Mouse (Mus musculus) hindbrain, embryonic 16.5 days (tissue): ENCODE results near the gene Wipf2. TPM values are rescaled to one million over a fixed set of nuclear protein-coding genes. Genes with fewer than 3 reads are reported as not detected.
A peak's percentile ranks its signal among the peaks of the same experiment; 100 is the strongest.

Experiments used
- ATAC-seq: fragments of 200-750 bp; cut with Nextera tagmentation; 2 replicates; pipeline ENCODE4 v1.8.0; 2017; ENCODE audit warnings: moderate TSS enrichment, moderate library complexity
- H3K27ac ChIP-seq: fragments of 300-500 bp; sonication (generic); 2 replicates; pipeline ENCODE4 v1.5.1; 2014; ENCODE audit warnings: low read depth, mild to moderate bottlenecking, control low read depth, low read length, moderate library complexity
- H3K27me3 ChIP-seq: fragments of 300-500 bp; sonication (generic); replicated peaks from 2 replicates; pipeline ENCODE4 v1.6.1; 2014; ENCODE audit warnings: low read length; ENCODE audit not compliant: control insufficient read depth, insufficient read depth
- H3K36me3 ChIP-seq: fragments of 300-500 bp; sonication (generic); 2 replicates; pipeline ENCODE4 v1.6.1; 2014; ENCODE audit warnings: mild to moderate bottlenecking, low read length, moderate library complexity, mixed read lengths; ENCODE audit not compliant: control insufficient read depth, insufficient read depth
- H3K4me1 ChIP-seq: fragments of 300-500 bp; sonication (generic); 2 replicates; pipeline ENCODE4 v1.6.1; 2014; ENCODE audit warnings: low read depth, low read length; ENCODE audit not compliant: control insufficient read depth, insufficient read depth
- H3K4me2 ChIP-seq: fragments of 300-500 bp; sonication (generic); 2 replicates; pipeline ENCODE4 v1.6.1; 2014; ENCODE audit warnings: mild to moderate bottlenecking, low read length, control low read depth, moderate library complexity
- H3K4me3 ChIP-seq: fragments of 300-500 bp; sonication (generic); 2 replicates; pipeline ENCODE4 v1.5.1; 2014; ENCODE audit warnings: mild to moderate bottlenecking, low read length, control low read depth, moderate library complexity
- H3K9ac ChIP-seq: fragments of 300-500 bp; sonication (generic); 2 replicates; pipeline ENCODE4 v1.6.1; 2014; ENCODE audit warnings: low read depth, mild to moderate bottlenecking, control low read depth, low read length, moderate library complexity
- H3K9me3 ChIP-seq: fragments of 300-500 bp; sonication (generic); 2 replicates; pipeline ENCODE4 v1.6.1; 2014; ENCODE audit warnings: mild to moderate bottlenecking, low read length, moderate library complexity; ENCODE audit not compliant: control insufficient read depth
- WGBS: fragments of 180-500 bp; shearing (Covaris S2); extraction: QIAGEN DNeasy Blood & Tissue Kit; methylation state at CpG from one replicate; pipeline ENCODE4 v1.1.7; 2014; 5-methylcytosine and 5-hydroxymethylcytosine counted together
- polyA plus RNA-seq: library from polyadenylated mRNA; unstranded; fragments of >200 nt; fragmentation: Nextera tagmentation; extraction: Ambion mirVana; gene quantifications from 2 replicates; pipeline ENCODE4 v1.2.1, GENCODE M21; 2015

Gene Wipf2
- polyA plus RNA-seq, 1 experiment from 2014 or later, result 4.1 TPM

DNA sequence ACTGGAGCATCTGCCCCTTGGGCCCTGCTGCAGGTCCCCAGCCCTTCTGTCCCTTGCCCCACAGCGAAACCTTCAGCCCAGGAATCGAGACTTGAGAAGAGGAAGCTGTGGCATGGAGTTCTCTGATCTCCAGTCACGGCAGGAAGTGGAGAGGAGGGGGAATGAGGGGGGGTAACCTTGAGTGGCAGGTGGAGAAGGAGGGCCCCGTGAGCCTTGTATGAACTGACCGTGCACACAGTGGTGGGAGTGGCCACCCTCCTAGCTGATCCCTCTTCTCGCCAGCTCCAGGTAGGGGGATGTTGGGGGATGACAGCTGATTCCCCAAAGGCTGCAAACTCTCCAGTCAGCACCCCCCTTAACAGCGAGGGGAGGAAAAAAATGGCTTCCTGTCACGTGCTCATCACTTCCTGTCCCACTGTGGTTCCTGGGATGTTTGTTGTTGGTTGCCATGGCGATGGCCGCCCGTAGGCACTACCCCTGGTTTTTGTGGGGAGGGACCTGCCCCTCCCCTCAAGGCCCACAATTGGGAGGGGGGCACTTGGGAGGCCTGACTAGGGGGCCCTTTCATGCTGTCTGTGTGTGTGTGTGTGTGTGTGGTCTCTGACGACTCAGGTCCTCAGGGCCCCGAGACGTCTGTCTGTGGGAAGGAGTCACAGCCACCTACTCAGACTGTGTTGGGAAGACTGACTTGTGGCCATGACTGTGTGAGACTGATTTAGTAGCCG is 78.5 kb downstream of the Wipf2 start:
- peak overlapping the region; percentile 71 for H3K9ac ChIP-seq
- H3K36me3 ChIP-seq, result no peaks in the 10 kb centered on the region
- H3K4me1 ChIP-seq, result peaks cover 63% of the 10 kb centered on the region
- peak overlapping the region; percentile 85 for H3K27ac ChIP-seq
- peak overlapping the region; percentile 47 for H3K4me3 ChIP-seq
- H3K9me3 ChIP-seq, result no peaks in the 10 kb centered on the region
- H3K27me3 ChIP-seq, result no peaks in the 10 kb centered on the region
- peak; percentile 56 for ATAC-seq
- peak overlapping the region; percentile 83 for H3K4me2 ChIP-seq
- WGBS, result 3% methylated on average over 15 of the region's 15 CpGs

DNA sequence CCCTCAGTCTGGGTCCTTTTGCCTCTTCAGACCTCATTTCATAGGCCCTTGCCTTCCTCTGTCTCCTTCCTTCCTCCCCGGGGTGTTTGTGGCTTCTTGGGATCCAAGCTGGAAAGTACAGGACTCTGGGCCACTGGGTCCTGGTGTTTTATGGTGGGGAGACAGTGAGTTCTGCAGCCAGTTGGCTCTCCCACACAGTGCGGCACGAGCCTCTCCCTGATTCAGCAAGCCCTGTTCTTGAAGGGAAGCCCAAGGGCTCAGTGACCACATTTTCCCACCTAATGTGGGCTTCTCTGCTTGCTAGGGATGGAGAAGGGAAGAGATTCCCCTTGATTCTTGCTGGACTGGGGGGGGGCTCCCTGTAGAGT is 79.1 kb downstream of the Wipf2 start:
- H3K9me3 ChIP-seq, result no peaks in the 10 kb centered on the region
- H3K27me3 ChIP-seq, result no peaks in the 10 kb centered on the region
- H3K4me1 ChIP-seq, result peaks cover 61% of the 10 kb centered on the region
- WGBS, result 71% methylated on average over 3 of the region's 3 CpGs
- no peaks in the 10 kb centered on the region for H3K36me3 ChIP-seq
- H3K9ac ChIP-seq, result peak overlapping the region; percentile 71
- ATAC-seq, result no peak
- H3K27ac ChIP-seq, result peak overlapping the region; percentile 85
- peak overlapping the region; percentile 47 for H3K4me3 ChIP-seq
- H3K4me2 ChIP-seq, result peak overlapping the region; percentile 83

DNA sequence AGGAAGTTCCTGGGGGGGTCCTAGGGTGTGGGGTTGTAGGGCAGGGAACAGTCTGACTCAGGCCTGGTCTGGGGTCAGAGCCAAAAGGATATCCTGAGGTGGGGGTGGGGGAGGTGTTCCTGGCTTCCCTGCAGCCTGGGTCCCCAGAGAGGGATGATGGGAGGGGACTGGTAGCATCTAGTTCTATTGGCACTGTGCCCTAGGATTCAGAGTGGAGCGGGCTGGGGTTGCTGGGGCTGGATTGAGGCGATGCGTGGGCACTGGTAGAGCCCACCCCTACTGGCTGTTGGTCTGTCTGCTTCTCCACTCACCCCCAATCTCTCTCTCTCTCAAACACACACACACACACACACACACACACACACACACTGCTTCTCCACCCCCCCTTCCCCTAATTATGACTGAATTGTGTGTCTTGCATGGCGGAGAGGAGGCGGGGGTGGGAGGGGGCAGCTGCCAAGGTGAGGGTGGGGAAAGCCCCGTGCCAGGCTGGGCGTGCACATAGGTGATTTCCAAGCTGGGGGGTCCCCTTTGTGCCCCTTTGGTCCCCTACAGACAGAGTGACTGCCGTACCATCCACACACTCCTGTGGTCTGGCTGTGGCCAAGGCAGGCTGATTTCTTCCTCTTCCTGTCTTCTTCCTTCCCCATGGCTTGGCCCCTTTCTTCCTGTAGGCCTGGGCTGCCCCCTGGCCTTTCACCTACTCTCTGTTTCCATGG is 79.6 kb downstream of the Wipf2 start:
- no peak overlapping the region for H3K4me3 ChIP-seq
- H3K9me3 ChIP-seq, result no peaks in the 10 kb centered on the region
- peak overlapping the region; percentile 85 for H3K27ac ChIP-seq
- H3K4me1 ChIP-seq, result peaks cover 58% of the 10 kb centered on the region
- 46% methylated on average over 8 of the region's 8 CpGs for WGBS
- no peak overlapping the region; the same call in 1 of the 2 replicates for H3K9ac ChIP-seq
- H3K27me3 ChIP-seq, result no peaks in the 10 kb centered on the region
- no peak for ATAC-seq
- H3K4me2 ChIP-seq, result peak overlapping the region; percentile 83
- no peaks in the 10 kb centered on the region for H3K36me3 ChIP-seq

DNA sequence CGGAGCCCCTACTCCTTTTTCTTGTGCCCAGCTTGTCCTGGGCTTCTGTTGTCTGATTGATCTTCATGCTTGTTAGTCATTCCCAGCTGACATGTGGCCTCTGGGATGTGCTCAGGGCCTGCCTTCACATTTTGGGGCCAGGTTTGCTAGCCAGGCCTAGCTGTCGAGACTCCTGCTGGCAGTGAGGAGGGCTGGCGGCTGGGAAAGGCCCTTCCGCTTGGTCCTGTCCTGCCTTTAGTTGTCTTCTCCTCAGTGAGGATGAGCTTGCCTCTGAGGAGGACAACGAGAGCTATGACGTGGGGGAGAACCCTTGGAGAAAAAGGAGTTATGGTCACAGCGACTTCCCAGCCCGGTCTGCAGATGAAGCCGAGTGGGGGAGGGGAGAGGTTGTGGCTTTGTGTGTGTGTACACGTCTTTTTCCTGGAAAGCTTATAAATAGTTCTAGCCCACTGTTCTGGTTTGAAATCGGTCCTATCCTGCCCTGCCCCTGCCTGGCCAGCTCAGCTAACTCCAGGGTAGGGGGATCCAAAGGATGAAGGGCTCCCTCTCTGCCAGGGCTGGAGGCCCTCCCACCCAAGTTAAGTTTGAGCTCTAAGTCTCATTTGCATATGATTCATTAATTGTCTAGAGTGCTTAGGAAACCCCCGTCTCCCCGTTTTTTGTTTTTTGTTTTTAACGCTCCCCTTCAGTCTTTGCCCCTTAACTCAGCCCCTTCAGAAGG is 80.5 kb downstream of the Wipf2 start:
- Histone ChIP-seq H3K36me3 (no peaks in the 10 kb centered on the region), H3K4me2 (no peak overlapping the region), H3K27me3 (no peaks in the 10 kb centered on the region), H3K9ac (no peak overlapping the region), H3K27ac (peak overlapping the region; percentile 21), H3K4me1 (peaks cover 54% of the 10 kb centered on the region), H3K4me3 (no peak overlapping the region), H3K9me3 (no peaks in the 10 kb centered on the region)
- ATAC-seq, result no peak
- 24% methylated on average over 14 of the region's 14 CpGs for WGBS

DNA sequence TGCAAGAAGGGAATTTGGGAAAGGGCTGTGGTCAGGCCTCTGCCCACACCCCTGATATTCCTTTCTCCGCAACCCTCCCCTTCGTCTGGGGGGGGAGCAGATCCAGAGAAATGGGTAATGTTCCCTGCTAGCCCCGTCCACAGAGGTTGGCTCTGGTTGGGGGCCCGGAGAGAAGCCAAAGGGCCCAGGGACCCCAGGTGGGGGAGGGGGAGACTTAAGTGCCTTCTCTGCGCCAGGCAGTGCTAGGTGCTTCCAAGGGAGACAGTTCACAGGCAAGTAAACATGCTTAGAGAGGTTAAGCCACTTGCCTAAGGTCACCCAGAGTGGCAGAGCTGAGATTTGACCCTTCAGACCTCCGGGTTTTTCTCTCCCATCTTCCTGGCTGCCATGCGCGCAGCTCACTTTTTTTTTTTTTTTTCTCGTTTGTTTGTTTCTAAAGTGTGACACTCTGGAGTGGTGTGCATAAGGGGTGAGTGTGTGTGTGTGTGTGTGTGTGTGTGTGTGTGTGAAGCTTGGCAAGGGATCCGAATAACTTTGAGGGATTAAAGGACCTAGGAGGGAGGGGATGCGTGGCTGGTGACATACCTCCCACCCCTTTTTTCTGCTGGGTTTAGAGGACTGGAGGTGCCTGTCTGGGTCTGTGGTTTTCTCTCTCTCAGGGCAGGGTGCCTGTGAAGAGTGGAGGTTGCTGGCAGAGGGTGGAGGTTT is 81.6 kb downstream of the Wipf2 start:
- no peak for ATAC-seq
- WGBS, result 37% methylated on average over 11 of the region's 11 CpGs
- Histone ChIP-seq H3K4me3 (no peak overlapping the region), H3K4me1 (peaks cover 45% of the 10 kb centered on the region), H3K36me3 (no peaks in the 10 kb centered on the region), H3K27me3 (no peaks in the 10 kb centered on the region), H3K4me2 (no peak overlapping the region), H3K9me3 (no peaks in the 10 kb centered on the region), H3K27ac (no peak overlapping the region), H3K9ac (no peak overlapping the region)

DNA sequence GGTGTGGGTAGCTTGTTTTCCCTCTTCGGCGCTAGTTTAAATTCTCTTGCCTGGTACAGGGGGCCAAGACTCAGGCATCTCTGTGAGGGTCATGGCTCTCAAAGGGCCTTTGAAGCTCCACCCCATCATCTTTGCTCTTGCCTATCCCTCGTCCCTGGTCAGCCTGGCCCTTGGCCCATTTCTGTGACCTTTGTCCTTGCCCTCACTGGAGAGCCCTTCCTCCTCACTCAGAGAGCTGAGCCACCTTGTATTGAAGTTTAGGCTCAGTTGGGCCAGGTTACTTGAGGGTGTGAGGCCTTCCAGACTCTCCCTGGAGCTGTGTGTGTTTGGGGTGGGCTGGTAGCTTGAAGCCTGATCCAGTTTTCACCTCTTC is 82.2 kb downstream of the Wipf2 start:
- H3K4me2 ChIP-seq, result no peak overlapping the region
- H3K36me3 ChIP-seq, result no peaks in the 10 kb centered on the region
- peaks cover 45% of the 10 kb centered on the region for H3K4me1 ChIP-seq
- no peaks in the 10 kb centered on the region for H3K27me3 ChIP-seq
- no peak overlapping the region for H3K9ac ChIP-seq
- 48% methylated on average over 3 of the region's 3 CpGs for WGBS
- no peak overlapping the region for H3K4me3 ChIP-seq
- ATAC-seq, result no peak
- H3K27ac ChIP-seq, result no peak overlapping the region
- no peaks in the 10 kb centered on the region for H3K9me3 ChIP-seq

DNA sequence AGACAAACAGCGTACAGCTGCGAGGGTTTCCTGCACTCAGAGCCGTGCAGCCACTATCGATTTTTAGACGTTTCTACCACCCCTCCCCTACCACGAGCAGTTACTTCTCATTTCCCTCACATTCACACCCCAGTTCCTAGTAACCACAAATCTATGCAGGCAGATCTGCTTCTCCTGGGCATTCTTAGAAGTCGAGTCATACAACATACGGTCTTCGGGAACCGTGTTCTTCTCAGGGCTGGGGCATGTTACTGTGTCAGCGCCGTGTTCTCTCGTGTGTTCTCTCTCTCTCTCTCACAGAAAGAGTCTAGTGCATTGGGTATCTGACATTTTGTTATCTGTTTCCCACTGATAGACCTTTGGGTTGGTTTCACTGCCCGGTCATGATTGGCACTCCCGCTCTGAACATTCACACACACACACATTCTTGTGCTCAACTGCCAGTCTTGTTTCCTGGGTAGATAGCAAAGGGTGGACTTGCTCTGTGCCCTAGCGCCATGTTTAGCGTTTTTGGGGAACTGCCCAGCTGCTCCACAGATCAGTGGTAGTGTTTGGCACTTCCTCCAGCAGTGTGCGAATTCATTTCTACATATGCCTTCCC is 84.6 kb downstream of the Wipf2 start:
- ATAC-seq, result no peak

DNA sequence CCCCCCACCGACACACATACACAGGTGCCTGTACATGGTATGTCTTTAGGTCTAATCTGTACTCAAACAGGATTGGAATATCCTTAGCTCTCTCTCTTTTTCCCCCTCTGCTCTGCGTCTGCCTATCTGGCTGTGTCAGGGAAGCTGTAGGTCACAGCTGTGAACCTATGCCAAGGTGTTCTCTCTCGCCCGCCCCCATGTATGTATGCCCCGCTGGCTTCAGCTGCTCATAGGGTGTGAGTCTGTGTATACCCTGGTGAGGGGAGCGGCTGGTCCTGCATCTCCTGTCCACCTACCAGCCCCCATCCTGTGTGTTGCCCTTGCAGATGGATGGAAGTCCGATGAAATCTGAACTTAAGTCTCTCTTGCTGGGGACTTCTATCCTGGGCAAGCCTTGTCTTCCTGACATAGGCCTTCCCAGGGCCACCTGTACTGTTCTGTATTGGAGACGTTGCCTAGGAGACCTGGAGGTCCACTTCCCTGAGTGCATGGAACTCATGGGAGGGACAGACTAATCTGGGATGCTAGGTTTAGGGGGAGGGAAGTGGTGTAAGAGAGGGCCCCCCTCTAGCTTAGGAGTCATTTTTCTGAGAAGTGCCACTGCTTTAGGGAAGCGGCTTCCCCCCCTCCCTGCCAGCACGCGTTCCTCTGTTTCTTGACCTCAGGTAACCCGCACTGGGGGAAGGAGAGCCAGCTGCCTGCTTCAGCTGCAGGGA is 86.0 kb downstream of the Wipf2 start:
- Histone ChIP-seq H3K9me3 (no peaks in the 10 kb centered on the region), H3K9ac (no peak overlapping the region), H3K4me1 (peaks cover 25% of the 10 kb centered on the region), H3K27ac (no peak overlapping the region), H3K36me3 (no peaks in the 10 kb centered on the region), H3K27me3 (no peaks in the 10 kb centered on the region), H3K4me2 (no peak overlapping the region), H3K4me3 (no peak overlapping the region)
- WGBS, result 67% methylated on average over 12 of the region's 12 CpGs
- ATAC-seq, result no peak

More for the DNA sequence above, 84.6 kb downstream of the Wipf2 start:
- 84% methylated on average over 18 of the region's 18 CpGs for WGBS
- peaks cover 28% of the 10 kb centered on the region for H3K4me1 ChIP-seq
- no peaks in the 10 kb centered on the region for H3K36me3 ChIP-seq
- H3K9me3 ChIP-seq, result no peaks in the 10 kb centered on the region
- H3K4me3 ChIP-seq, result no peak overlapping the region
- no peak overlapping the region for H3K9ac ChIP-seq
- H3K27me3 ChIP-seq, result no peaks in the 10 kb centered on the region
- no peak overlapping the region for H3K4me2 ChIP-seq
- no peak overlapping the region for H3K27ac ChIP-seq
